Mouse (Mus musculus): ENCODE results near the gene Gm17783. TPM values are rescaled to one million over a fixed set of nuclear protein-coding genes. Genes with fewer than 3 reads are reported as not detected.
"Not testable (repeated sequence)": the region's sequence is repeated elsewhere in the genome, so short reads cannot be mapped to it uniquely, and the experiment has no call there.

Gm17783 gene
- polyA plus RNA-seq (2015; fragmentation: Nextera tagmentation; extraction: Ambion mirVana): not detected in 2 replicates

- 78% methylated on average over 4 of the region's 4 CpGs for WGBS
- H3K9me3 ChIP-seq: no peaks in the 10 kb centered on the region
- no peaks in the 10 kb centered on the region for H3K36me3 ChIP-seq
- no peak within 1 kb of the TSS for H3K4me3 ChIP-seq
- H3K27ac ChIP-seq: no peak within 1 kb of the TSS
- no peak for ATAC-seq (ENCODE audit: borderline replicate concordance, extremely low read depth, low FRiP score, low TSS enrichment)
- H3K9ac ChIP-seq: no peak within 1 kb of the TSS
- H3K4me1 ChIP-seq: no peaks in the 10 kb centered on the region
- H3K4me2 ChIP-seq: no peak within 1 kb of the TSS
- H3K27me3 ChIP-seq: no peaks in the 10 kb centered on the region
Measured at GRCm38 (mm10) chr16:45531950-45532349, at the start of gene Gm17783. Gm17783 (minus strand) TSS chr16:45532050.

GRCm38 (mm10) chr16:45579883-45580282, 48.0 kb upstream of the Gm17783 start:
- ATAC-seq (ENCODE audit: borderline replicate concordance, extremely low read depth, low FRiP score, low TSS enrichment): no peak

GRCm38 (mm10) chr16:45572307-45572706, 40.5 kb upstream of the Gm17783 start:
- H3K4me3 ChIP-seq: no peak overlapping the region
- H3K9me3 ChIP-seq: no peaks in the 10 kb centered on the region
- ATAC-seq (ENCODE audit: borderline replicate concordance, extremely low read depth, low FRiP score, low TSS enrichment): no peak
- H3K36me3 ChIP-seq: no peaks in the 10 kb centered on the region
- H3K4me2 ChIP-seq: no peak overlapping the region
- no peaks in the 10 kb centered on the region for H3K4me1 ChIP-seq
- 72% methylated on average over 3 of the region's 3 CpGs for WGBS
- H3K27ac ChIP-seq: no peak overlapping the region
- no peaks in the 10 kb centered on the region for H3K27me3 ChIP-seq
- no peak overlapping the region for H3K9ac ChIP-seq

More at GRCm38 (mm10) chr16:45579883-45580282, 48.0 kb upstream of the Gm17783 start:
- Histone ChIP-seq H3K4me1 (no peaks in the 10 kb centered on the region), H3K36me3 (no peaks in the 10 kb centered on the region), H3K9me3 (no peaks in the 10 kb centered on the region), H3K27ac (no peak overlapping the region), H3K4me3 (no peak overlapping the region), H3K27me3 (no peaks in the 10 kb centered on the region), H3K4me2 (no peak overlapping the region), H3K9ac (no peak overlapping the region)
- WGBS: 48% methylated on average over 12 of the region's 12 CpGs

DNA sequence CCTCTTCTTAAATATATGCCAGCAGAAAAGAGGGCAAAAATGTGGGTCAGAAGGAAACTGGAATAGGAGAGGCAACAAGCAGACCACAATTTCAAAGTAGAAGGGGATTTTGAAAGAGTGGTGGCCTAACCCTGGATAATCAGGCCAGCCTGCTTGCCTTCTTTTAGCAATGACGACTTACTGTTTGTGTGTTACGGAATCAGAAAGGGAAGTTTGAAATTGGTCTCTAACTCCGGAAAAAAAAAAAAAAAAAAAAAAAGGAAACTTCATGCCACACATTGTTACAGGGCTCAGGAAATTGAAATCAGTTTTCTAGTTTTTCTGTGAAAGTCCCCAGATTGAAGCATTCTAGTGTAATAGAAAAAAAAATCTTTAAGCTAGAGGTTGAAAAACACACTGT, 29.9 kb upstream of the Gm17783 start:
- WGBS: 57% methylated on average over 3 of the region's 3 CpGs
- H3K9me3 ChIP-seq: no peaks in the 10 kb centered on the region
- H3K4me1 ChIP-seq: no peaks in the 10 kb centered on the region
- H3K9ac ChIP-seq: no peak overlapping the region
- H3K4me2 ChIP-seq: no peak overlapping the region
- no peaks in the 10 kb centered on the region for H3K27me3 ChIP-seq
- no peak overlapping the region for H3K4me3 ChIP-seq
- no peak for ATAC-seq (ENCODE audit: borderline replicate concordance, extremely low read depth, low FRiP score, low TSS enrichment)
- H3K27ac ChIP-seq: no peak overlapping the region
- no peaks in the 10 kb centered on the region for H3K36me3 ChIP-seq

- Histone ChIP-seq H3K4me2 (no peak overlapping the region), H3K9me3 (no peaks in the 10 kb centered on the region), H3K36me3 (no peaks in the 10 kb centered on the region), H3K4me3 (no peak overlapping the region), H3K27me3 (no peaks in the 10 kb centered on the region), H3K27ac (no peak overlapping the region), H3K4me1 (no peaks in the 10 kb centered on the region), H3K9ac (no peak overlapping the region)
- WGBS: 22% methylated on average over 2 of the region's 2 CpGs
- peak; percentile 62; the same call in 1 of the 2 replicates for ATAC-seq (ENCODE audit: borderline replicate concordance, extremely low read depth, low FRiP score, low TSS enrichment)
Measured at GRCm38 (mm10) chr16:45551579-45551978, 19.7 kb upstream of the Gm17783 start.

GRCm38 (mm10) chr16:45547982-45548381, 16.1 kb upstream of the Gm17783 start:
- H3K27me3 ChIP-seq: no peaks in the 10 kb centered on the region

GRCm38 (mm10) chr16:45544341-45544740, 12.5 kb upstream of the Gm17783 start:
- no peak for ATAC-seq (ENCODE audit: borderline replicate concordance, extremely low read depth, low FRiP score, low TSS enrichment)
- Histone ChIP-seq H3K27me3 (no peaks in the 10 kb centered on the region), H3K9ac (no peak overlapping the region), H3K4me3 (no peak overlapping the region), H3K4me2 (no peak overlapping the region), H3K27ac (no peak overlapping the region), H3K36me3 (no peaks in the 10 kb centered on the region), H3K4me1 (no peaks in the 10 kb centered on the region), H3K9me3 (no peaks in the 10 kb centered on the region)
- 53% methylated on average over 3 of the region's 3 CpGs for WGBS

More at GRCm38 (mm10) chr16:45547982-45548381, 16.1 kb upstream of the Gm17783 start:
- H3K4me3 ChIP-seq: no peak overlapping the region
- no peaks in the 10 kb centered on the region for H3K4me1 ChIP-seq
- H3K9ac ChIP-seq: no peak overlapping the region
- no peaks in the 10 kb centered on the region for H3K9me3 ChIP-seq
- no peak for ATAC-seq (ENCODE audit: borderline replicate concordance, extremely low read depth, low FRiP score, low TSS enrichment)
- no peak overlapping the region for H3K4me2 ChIP-seq
- no peaks in the 10 kb centered on the region for H3K36me3 ChIP-seq
- H3K27ac ChIP-seq: no peak overlapping the region

DNA sequence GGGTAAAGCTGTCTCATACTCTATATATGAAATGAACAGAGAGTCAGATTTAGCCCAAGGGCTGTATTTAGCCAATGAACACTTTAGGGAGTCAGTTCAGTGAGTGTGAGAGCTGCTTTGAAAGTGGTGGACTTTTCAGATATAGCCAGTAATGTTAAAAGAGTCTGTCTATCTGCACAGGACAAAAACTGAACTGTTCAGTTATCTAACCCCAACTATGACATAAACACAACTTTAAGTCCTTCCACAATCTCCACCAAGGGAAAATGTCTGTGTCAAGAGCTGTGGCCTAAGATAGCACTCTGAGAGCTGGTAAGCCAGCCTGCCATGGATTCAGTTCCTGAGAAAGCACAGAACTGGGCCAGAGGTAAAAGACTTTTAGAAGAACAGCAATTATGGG, 10.3 kb upstream of the Gm17783 start:
- H3K9me3 ChIP-seq: no peaks in the 10 kb centered on the region
- no peak overlapping the region for H3K9ac ChIP-seq
- H3K4me2 ChIP-seq: no peak overlapping the region
- H3K36me3 ChIP-seq: no peaks in the 10 kb centered on the region
- no peak for ATAC-seq (ENCODE audit: borderline replicate concordance, extremely low read depth, low FRiP score, low TSS enrichment)
- H3K27ac ChIP-seq: no peak overlapping the region
- H3K4me1 ChIP-seq: no peaks in the 10 kb centered on the region
- no peak overlapping the region for H3K4me3 ChIP-seq
- no peaks in the 10 kb centered on the region for H3K27me3 ChIP-seq

DNA sequence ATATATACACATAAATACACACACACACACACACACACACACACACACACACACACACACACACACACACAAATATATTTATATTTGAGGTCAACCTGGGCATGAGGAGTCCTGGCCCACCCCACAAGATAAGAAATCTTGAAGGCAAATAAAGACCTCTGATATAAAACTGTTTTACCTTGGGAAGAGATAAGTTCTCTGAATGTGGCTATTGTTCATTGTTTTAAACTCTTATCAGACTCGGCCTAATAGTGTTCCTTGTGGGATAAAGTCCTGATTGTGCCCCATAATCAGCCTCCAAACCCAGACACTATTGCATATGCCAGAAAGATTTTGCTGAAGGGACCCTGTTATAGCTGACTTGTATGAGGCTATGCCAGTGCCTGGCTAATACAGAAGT, 6.5 kb upstream of the Gm17783 start:
- not testable (repeated sequence) for H3K4me3 ChIP-seq

DNA sequence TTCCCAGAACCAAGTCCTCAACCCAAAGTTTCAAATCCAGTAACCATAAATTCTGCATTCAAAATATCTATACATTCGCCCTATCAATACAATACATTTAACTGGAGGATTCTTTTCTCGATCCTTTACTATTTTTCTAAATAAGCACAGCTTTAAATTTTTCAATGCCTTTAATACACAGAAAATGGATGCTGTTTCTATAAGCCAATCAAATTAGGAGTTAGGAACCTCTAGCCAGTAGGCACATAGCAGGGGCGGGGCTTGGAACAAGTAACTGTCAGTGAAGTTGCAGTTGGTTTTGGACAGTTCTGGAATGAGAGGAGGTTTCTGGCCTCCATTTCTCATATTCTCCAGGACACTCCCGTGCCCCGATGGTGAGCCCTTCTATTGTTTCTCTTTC, 3.2 kb upstream of the Gm17783 start, which contains the start of gene Slc9c1:
Gene Slc9c1, plus strand, starts transcription at position 301 of the 400 bp plus-strand sequence.
- Histone ChIP-seq H3K4me3 (no peak within 1 kb of the TSS), H3K9ac (no peak within 1 kb of the TSS), H3K4me1 (no peaks in the 10 kb centered on the region), H3K36me3 (no peaks in the 10 kb centered on the region), H3K27me3 (no peaks in the 10 kb centered on the region), H3K27ac (no peak within 1 kb of the TSS), H3K4me2 (no peak within 1 kb of the TSS), H3K9me3 (no peaks in the 10 kb centered on the region)
- no peak for ATAC-seq (ENCODE audit: borderline replicate concordance, extremely low read depth, low FRiP score, low TSS enrichment)
- WGBS: 89% methylated on average over 5 of the region's 5 CpGs

More for the DNA sequence above, 6.5 kb upstream of the Gm17783 start:
- not testable (repeated sequence) for H3K27me3 ChIP-seq; ATAC-seq (ENCODE audit: borderline replicate concordance, extremely low read depth, low FRiP score, low TSS enrichment); H3K4me2 ChIP-seq; H3K36me3 ChIP-seq; H3K27ac ChIP-seq; H3K9ac ChIP-seq; H3K4me1 ChIP-seq; H3K9me3 ChIP-seq
- 37% methylated on average over 1 of the region's 1 CpGs for WGBS

GRCm38 (mm10) chr16:45525551-45525950, 6.3 kb downstream of the Gm17783 start:
- Histone ChIP-seq H3K27me3 (no peaks in the 10 kb centered on the region), H3K4me1 (no peaks in the 10 kb centered on the region), H3K4me2 (no peak overlapping the region), H3K9ac (no peak overlapping the region), H3K9me3 (no peaks in the 10 kb centered on the region), H3K4me3 (no peak overlapping the region), H3K27ac (no peak overlapping the region), H3K36me3 (no peaks in the 10 kb centered on the region)
- no peak for ATAC-seq (ENCODE audit: borderline replicate concordance, extremely low read depth, low FRiP score, low TSS enrichment)
- WGBS: 69% methylated on average over 5 of the region's 5 CpGs

DNA sequence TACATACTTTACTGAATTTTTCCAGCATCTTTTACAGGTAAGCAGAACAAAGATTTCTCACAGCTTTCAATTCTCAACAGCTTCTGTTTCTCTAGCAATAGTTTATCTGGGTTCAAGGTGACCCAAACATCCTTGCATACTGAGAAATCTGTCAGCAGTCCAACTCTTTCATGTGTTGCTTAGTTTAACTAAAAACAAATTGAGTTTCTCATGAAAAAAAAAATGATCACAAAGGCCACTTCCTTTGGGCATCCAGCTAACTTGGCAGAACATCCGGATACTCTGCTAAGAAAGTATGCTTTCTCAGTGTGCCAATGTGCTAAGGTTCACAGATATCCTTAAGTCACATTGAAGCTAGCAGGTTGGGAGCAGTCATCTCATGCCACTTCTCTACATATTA, 36.5 kb downstream of the Gm17783 start:
- Histone ChIP-seq H3K4me1 (no peaks in the 10 kb centered on the region), H3K27ac (no peak overlapping the region), H3K9me3 (no peaks in the 10 kb centered on the region), H3K4me2 (no peak overlapping the region), H3K4me3 (no peak overlapping the region), H3K9ac (no peak overlapping the region), H3K27me3 (no peaks in the 10 kb centered on the region), H3K36me3 (no peaks in the 10 kb centered on the region)
- WGBS: 44% methylated on average over 1 of the region's 1 CpGs
- no peak for ATAC-seq (ENCODE audit: borderline replicate concordance, extremely low read depth, low FRiP score, low TSS enrichment)

- Histone ChIP-seq H3K27me3 (no peaks in the 10 kb centered on the region), H3K4me1 (no peaks in the 10 kb centered on the region), H3K9ac (no peak within 1 kb of the TSS), H3K27ac (no peak within 1 kb of the TSS), H3K9me3 (no peaks in the 10 kb centered on the region), H3K4me2 (no peak within 1 kb of the TSS), H3K36me3 (no peaks in the 10 kb centered on the region), H3K4me3 (no peak within 1 kb of the TSS)
- ATAC-seq (ENCODE audit: borderline replicate concordance, extremely low read depth, low FRiP score, low TSS enrichment): no peak
- 59% methylated on average over 5 of the region's 5 CpGs for WGBS
Measured at GRCm38 (mm10) chr16:45492927-45493326, 38.9 kb downstream of the Gm17783 start, which contains the start of gene Gm609. Gm609 (minus strand) TSS chr16:45492969.
